Mouse (Mus musculus) small intestine, adult 2 months (tissue): Measurements from ENCODE around the gene Dlg5. TPM values are rescaled to one million over a fixed set of nuclear protein-coding genes. Genes with fewer than 3 reads are reported as not detected.

ENCODE experiments used
- H3K27ac ChIP-seq: fragments of 200-500 bp; 2 replicates; pipeline ENCODE4 v1.5.1; 2012; ENCODE audit warnings: low read depth, low read length, control low read depth, inconsistent platforms; ENCODE audit not compliant: insufficient read depth
- H3K27me3 ChIP-seq: fragments of 200-500 bp; 2 replicates; pipeline ENCODE4 v1.6.1; 2012; ENCODE audit warnings: mild to moderate bottlenecking, moderate library complexity, low read length, inconsistent platforms; ENCODE audit not compliant: control insufficient read depth, insufficient read depth
- H3K36me3 ChIP-seq: fragments of 200-500 bp; 2 replicates; pipeline ENCODE4 v1.6.1; 2012; ENCODE audit warnings: mild to moderate bottlenecking, low read length, control low read depth, inconsistent platforms; ENCODE audit not compliant: control insufficient read depth, insufficient read depth
- H3K4me1 ChIP-seq: fragments of 200-500 bp; 2 replicates; pipeline ENCODE4 v1.6.1; 2012; ENCODE audit warnings: low read length, inconsistent platforms, mixed read lengths; ENCODE audit not compliant: control insufficient read depth, insufficient read depth, insufficient read length
- H3K4me3 ChIP-seq: fragments of 200-500 bp; 2 replicates; pipeline ENCODE4 v1.5.1; 2012; ENCODE audit warnings: low read depth, mild to moderate bottlenecking, control low read depth, inconsistent platforms, low read length, moderate library complexity
- CTCF ChIP-seq: fragments of 200-500 bp; IDR thresholded peaks from 2 replicates; pipeline ENCODE4 v1.5.1; 2012; ENCODE audit warnings: low read depth, mild to moderate bottlenecking, control low read depth, inconsistent platforms, low read length, moderate library complexity, mixed read lengths; ENCODE audit not compliant: insufficient replicate concordance, insufficient read length; ENCODE audit errors: extremely low read depth
- POLR2A ChIP-seq: fragments of 200-500 bp; IDR thresholded peaks from 2 replicates; pipeline ENCODE4 v1.6.1; 2012; ENCODE audit warnings: low read depth, mild to moderate bottlenecking, control low read depth, inconsistent platforms, low read length, moderate library complexity
- WGBS: fragments of 180-500 bp; shearing (Covaris S2); methylation state at CpG from one replicate; pipeline ENCODE4 v1.1.7; 2018; 5-methylcytosine and 5-hydroxymethylcytosine counted together
- polyA plus RNA-seq: library from polyadenylated mRNA; depleted of rRNA; stranded (reverse); fragments of >200 nt; gene quantifications from 2 replicates; pipeline ENCODE4 v1.2.3, GENCODE M21; 2012; rRNA removed

Gene Dlg5
- polyA plus RNA-seq, 1 experiment, result 21.1 TPM

DNA sequence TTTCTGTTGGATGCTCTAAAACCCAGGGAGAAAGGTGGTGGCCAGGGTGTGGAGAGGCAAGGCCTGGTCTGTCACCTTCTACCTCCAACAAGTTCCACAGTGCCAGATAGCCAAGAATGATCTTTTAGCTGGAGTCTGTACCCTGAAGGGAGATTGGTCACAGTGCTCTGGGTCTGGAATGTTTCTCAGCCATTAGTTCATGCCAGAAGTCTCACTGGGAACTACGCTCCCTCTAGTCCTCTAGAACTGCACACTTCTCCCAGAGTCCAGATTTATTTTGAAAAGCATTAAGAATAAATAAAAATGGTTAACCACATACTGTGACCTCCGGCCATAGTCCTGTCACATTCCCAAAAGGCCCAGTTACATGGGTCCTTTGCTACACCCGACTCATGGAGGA is 158.3 kb downstream of the Dlg5 start:
- Histone ChIP-seq H3K36me3 (no peaks in the 10 kb centered on the region), H3K4me1 (no peaks in the 10 kb centered on the region), H3K27ac (no peak overlapping the region), H3K4me3 (no peak overlapping the region), H3K27me3 (no peaks in the 10 kb centered on the region)
- 86% methylated on average over 3 of the region's 3 CpGs for WGBS
- TF ChIP-seq CTCF (no peak), POLR2A (no peak)

DNA sequence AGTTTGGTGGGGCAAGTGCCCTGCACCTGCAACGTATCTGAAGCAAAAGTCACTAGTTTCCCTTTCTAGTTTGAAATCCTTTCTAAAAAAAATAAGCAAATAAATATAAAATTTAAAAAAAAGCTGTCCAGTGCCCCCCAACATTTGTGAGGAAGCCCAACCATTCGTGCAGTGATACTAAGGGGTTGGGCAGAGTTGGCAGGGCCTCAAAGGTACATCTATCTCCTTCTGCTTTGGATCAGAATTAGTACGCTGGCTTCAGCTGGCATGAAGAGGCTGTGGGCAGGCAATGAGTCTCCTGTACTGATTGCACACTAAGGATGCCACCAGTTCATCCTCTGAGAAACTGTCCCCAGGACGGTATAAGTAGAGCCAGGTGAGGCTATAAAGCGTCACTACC is 159.2 kb downstream of the Dlg5 start:
- H3K27ac ChIP-seq, result no peak overlapping the region
- 63% methylated on average over 5 of the region's 5 CpGs for WGBS
- no peaks in the 10 kb centered on the region for H3K36me3 ChIP-seq
- no peaks in the 10 kb centered on the region for H3K4me1 ChIP-seq
- TF ChIP-seq POLR2A (no peak), CTCF (no peak)
- no peaks in the 10 kb centered on the region for H3K27me3 ChIP-seq
- H3K4me3 ChIP-seq, result no peak overlapping the region

Other genes with a start within 250 kb of the Dlg5 start
- gene Kcnma1, start 231.4 kb downstream of the Dlg5 start, polyA plus RNA-seq, result 2.9 and 3.5 TPM in 2 replicates
- gene E330034G19Rik, start 47.3 kb upstream of the Dlg5 start, polyA plus RNA-seq, result not detected in 2 replicates
- gene Polr3a, start 241.1 kb upstream of the Dlg5 start, polyA plus RNA-seq, result 1.9 and 3.8 TPM in 2 replicates
- gene Rps24, start 241.2 kb upstream of the Dlg5 start, polyA plus RNA-seq, result 255 and 261 TPM in 2 replicates